Mouse (Mus musculus): Measurements from ENCODE around the gene 9230102O04Rik. TPM values are rescaled to one million over a fixed set of nuclear protein-coding genes. Genes with fewer than 3 reads are reported as not detected.

The 9230102O04Rik gene
- not detected for polyA plus RNA-seq (2014; fragmentation: Illumina TruSeq; extraction: RNeasy Lipid Tissue Mini Kit (QIAGEN cat#74804); ENCODE audit: low read depth, low replicate concordance)

DNA sequence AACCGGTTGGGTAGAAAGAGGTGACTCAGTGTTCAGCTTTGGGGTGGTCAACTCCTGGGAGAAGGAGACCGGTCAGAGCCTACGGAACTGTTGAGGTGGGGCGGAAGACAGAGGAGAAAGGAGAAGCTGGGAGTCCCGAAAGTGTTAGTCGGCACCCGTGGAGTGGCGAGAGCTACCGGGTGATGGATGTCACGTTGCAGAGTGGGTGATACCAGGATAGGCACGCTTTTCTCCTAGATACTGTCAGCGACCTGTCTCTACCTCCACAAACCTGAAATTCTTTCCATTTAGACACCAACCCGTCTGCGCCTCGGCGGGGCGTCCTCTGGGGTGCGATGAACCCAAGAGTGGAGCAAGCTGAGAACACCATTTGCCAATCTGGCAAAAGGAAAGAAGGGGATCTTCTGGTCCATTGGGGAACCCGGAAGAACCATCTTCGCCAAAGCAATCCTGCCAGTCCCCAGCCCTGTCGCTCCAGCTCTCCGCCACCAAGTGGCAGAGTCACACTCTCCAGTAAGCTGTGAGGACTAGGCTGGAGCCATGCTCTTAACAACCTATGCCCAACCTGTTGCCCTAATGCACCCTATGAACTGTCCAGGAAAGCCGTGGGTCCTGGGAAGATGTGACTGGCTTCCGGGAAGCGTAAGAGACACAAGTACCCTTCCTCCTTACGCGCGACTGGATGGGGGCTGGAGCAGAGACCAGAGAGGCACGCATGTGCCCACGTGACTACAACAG lies at the start of gene 9230102O04Rik:
9230102O04Rik (minus strand) TSS at position 628 of the 738 bp plus-strand sequence.

GRCm38 (mm10) chr2:9889651-9890183 lies 377 bp upstream of the 9230102O04Rik start, which contains the start of gene Gata3:
Gata3 (minus strand) TSS chr2:9890034.

GRCm38 (mm10) chr2:9881051-9881591 lies 8.2 kb downstream of the 9230102O04Rik start, which contains the start of gene 4930412O13Rik:
4930412O13Rik (plus strand) TSS chr2:9881252.

Other genes starting within 250 kb of the 9230102O04Rik start
- gene 4930412O13Rik, start 8.3 kb downstream of the 9230102O04Rik start, polyA plus RNA-seq (2014; fragmentation: Illumina TruSeq; extraction: RNeasy Lipid Tissue Mini Kit (QIAGEN cat#74804); ENCODE audit: low read depth, low replicate concordance) = not detected
- 12.1 TPM for gene Gata3, start 494 bp upstream of the 9230102O04Rik start, polyA plus RNA-seq (2014; fragmentation: Illumina TruSeq; extraction: RNeasy Lipid Tissue Mini Kit (QIAGEN cat#74804); ENCODE audit: low read depth, low replicate concordance)
- 7.6 TPM for gene Taf3, start 159.1 kb upstream of the 9230102O04Rik start, polyA plus RNA-seq (2014; fragmentation: Illumina TruSeq; extraction: RNeasy Lipid Tissue Mini Kit (QIAGEN cat#74804); ENCODE audit: low read depth, low replicate concordance)
- gene Atp5c1, start 191.0 kb upstream of the 9230102O04Rik start, polyA plus RNA-seq (2014; fragmentation: Illumina TruSeq; extraction: RNeasy Lipid Tissue Mini Kit (QIAGEN cat#74804); ENCODE audit: low read depth, low replicate concordance) = 1,463 TPM
- 20.5 TPM for gene Kin, start 191.1 kb upstream of the 9230102O04Rik start, polyA plus RNA-seq (2014; fragmentation: Illumina TruSeq; extraction: RNeasy Lipid Tissue Mini Kit (QIAGEN cat#74804); ENCODE audit: low read depth, low replicate concordance)
- 1.4 TPM for gene Itih2, start 241.9 kb upstream of the 9230102O04Rik start, polyA plus RNA-seq (2014; fragmentation: Illumina TruSeq; extraction: RNeasy Lipid Tissue Mini Kit (QIAGEN cat#74804); ENCODE audit: low read depth, low replicate concordance)